ENCODE assay signal across 8 mouse cellular contexts in the genomic region with DNA sequence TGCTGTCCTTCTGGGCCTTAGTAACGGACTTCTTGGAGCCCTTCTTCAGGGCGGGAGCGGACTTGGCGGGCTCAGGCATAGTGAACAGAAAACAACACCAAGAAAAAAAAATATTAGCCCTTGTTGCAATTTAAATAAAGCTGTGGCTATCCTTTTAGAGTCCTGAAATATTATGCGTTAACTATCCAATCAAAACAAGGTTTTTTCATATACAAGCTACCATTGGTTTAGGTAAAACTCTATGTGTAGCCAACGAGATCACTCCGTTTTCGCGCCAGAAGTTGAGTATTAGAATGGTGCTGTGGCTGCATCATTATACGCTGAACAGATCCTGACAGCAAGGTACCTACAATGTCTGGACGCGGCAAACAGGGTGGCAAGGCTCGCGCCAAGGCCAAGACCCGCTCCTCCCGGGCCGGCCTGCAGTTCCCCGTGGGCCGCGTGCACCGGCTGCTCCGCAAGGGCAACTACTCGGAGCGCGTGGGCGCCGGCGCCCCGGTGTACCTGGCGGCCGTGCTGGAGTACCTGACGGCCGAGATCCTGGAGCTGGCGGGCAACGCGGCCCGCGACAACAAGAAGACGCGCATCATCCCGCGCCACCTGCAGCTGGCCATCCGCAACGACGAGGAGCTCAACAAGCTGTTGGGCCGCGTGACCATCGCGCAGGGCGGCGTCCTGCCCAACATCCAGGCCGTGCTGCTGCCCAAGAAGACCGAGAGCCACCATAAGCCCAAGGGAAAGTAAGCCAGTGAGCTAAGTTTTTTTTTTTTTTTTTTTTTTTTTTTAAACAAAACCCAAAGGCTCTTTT. TPM values are rescaled to one million over a fixed set of nuclear protein-coding genes. Genes with fewer than 3 reads are reported as not detected.
A peak's percentile ranks its signal among the peaks of the same experiment; 100 is the strongest.
DNase-seq lines count a peak whose midpoint lies in the region; ATAC-seq and TF ChIP-seq lines count a peak whose summit lies in the region.
"Not testable (repeated sequence)": the region's sequence is repeated elsewhere in the genome, so short reads cannot be mapped to it uniquely, and the experiment has no call there.

A gene (plus strand): TSS at position 347 of the 808 bp plus-strand sequence.

- H3K4me2 ChIP-seq in hindbrain, embryonic 12.5 days (replicated peaks), result peak within 1 kb of the TSS; percentile 76
- peak within 1 kb of the TSS; percentile 66 for H3K4me2 ChIP-seq in lung, embryonic 15.5 days
- peak within 1 kb of the TSS; percentile 87 for H3K4me2 ChIP-seq in neural tube, embryonic 15.5 days

- peak within 1 kb of the TSS; percentile 51 for H3K4me3 ChIP-seq in hindbrain, embryonic 12.5 days
- H3K4me3 ChIP-seq in lung, embryonic 15.5 days, result peak within 1 kb of the TSS; percentile 48
- H3K4me3 ChIP-seq in neural tube, embryonic 15.5 days (replicated peaks), result peak within 1 kb of the TSS; percentile 56
- peak within 1 kb of the TSS; percentile 54 for H3K4me3 ChIP-seq in thymus, adult 2 months (ENCODE audit: control insufficient read depth, insufficient read depth, low read length)

- TF ChIP-seq CTCF in thymus, adult 2 months (IDR thresholded peaks at IDR 0.05; ENCODE audit: borderline replicate concordance, control insufficient read depth, extremely low read depth, insufficient read depth, low read length, poor library complexity), result not testable (repeated sequence)

- not testable (repeated sequence) for TF ChIP-seq POLR2A in thymus, adult 2 months (IDR thresholded peaks at IDR 0.05; ENCODE audit: control insufficient read depth, extremely low read depth, insufficient read depth, low read length, poor library complexity)

- H3K36me3 ChIP-seq in hindbrain, embryonic 12.5 days; lung, embryonic 15.5 days; neural tube, embryonic 15.5 days; thymus, adult 2 months (ENCODE audit: control insufficient read depth, insufficient read depth, low read length): not testable (repeated sequence)

- peak within 1 kb of the TSS; percentile 97 for H3K27ac ChIP-seq in hindbrain, embryonic 12.5 days
- peak within 1 kb of the TSS; percentile 98 for H3K27ac ChIP-seq in lung, embryonic 15.5 days
- H3K27ac ChIP-seq in neural tube, embryonic 15.5 days (replicated peaks), result peak within 1 kb of the TSS; percentile 77
- H3K27ac ChIP-seq in thymus, adult 2 months (ENCODE audit: control insufficient read depth, insufficient read depth, low read length), result peak within 1 kb of the TSS; percentile 92

- peak within 1 kb of the TSS; percentile 36 for H3K9ac ChIP-seq in hindbrain, embryonic 12.5 days
- peak within 1 kb of the TSS; percentile 61 for H3K9ac ChIP-seq in lung, embryonic 15.5 days
- H3K9ac ChIP-seq in neural tube, embryonic 15.5 days (replicated peaks), result peak within 1 kb of the TSS; percentile 40

- under 1% methylated on average over 30 of the region's 53 CpGs for WGBS in hindbrain, embryonic 12.5 days
- WGBS in lung, embryonic 15.5 days, result under 1% methylated on average over 28 of the region's 53 CpGs
- under 1% methylated on average over 25 of the region's 53 CpGs for WGBS in neural tube, embryonic 15.5 days
- WGBS in thymus, adult 2 months, result under 1% methylated on average over 29 of the region's 53 CpGs

- H3K27me3 ChIP-seq in hindbrain, embryonic 12.5 days; lung, embryonic 15.5 days; neural tube, embryonic 15.5 days (replicated peaks); thymus, adult 2 months (ENCODE audit: control insufficient read depth, insufficient read depth, low read length): not testable (repeated sequence)

- H3K4me1 ChIP-seq in hindbrain, embryonic 12.5 days, result peaks cover 32% of the 10 kb centered on the region
- peaks cover 36% of the 10 kb centered on the region for H3K4me1 ChIP-seq in lung, embryonic 15.5 days
- peaks cover 31% of the 10 kb centered on the region for H3K4me1 ChIP-seq in neural tube, embryonic 15.5 days
- H3K4me1 ChIP-seq in thymus, adult 2 months (replicated peaks; ENCODE audit: control insufficient read depth, insufficient read depth, low read length), result not testable (repeated sequence)

- peak; percentile 38 for ATAC-seq in hindbrain, embryonic 12.5 days (ENCODE audit: low FRiP score)
- ATAC-seq in lung, embryonic 15.5 days (ENCODE audit: borderline replicate concordance, extremely low read depth, low FRiP score, low TSS enrichment), result peak; percentile 53; the same call in 1 of the 2 replicates
- peak; percentile 25; the same call in 1 of the 2 replicates for ATAC-seq in neural tube, embryonic 15.5 days (ENCODE audit: low FRiP score)

- not testable (repeated sequence) for H3K9me3 ChIP-seq in hindbrain, embryonic 12.5 days (replicated peaks); lung, embryonic 15.5 days; neural tube, embryonic 15.5 days (replicated peaks)

- peak; percentile 84 for DNase-seq in Muller cell, postnatal 12 days (ENCODE audit: inconsistent ontology term)
- peak; percentile 84 for DNase-seq in cerebellum, adult 9-11 months
- peak; percentile 73 to 87 for DNase-seq in frontal cortex, adult 2 months (ENCODE audit: extremely low spot score in 1 of 2, low spot score in 1 of 2)
- DNase-seq in layer of hippocampus, adult 9-11 months, result peak; percentile 84
- DNase-seq in thymus, adult 2 months, result peak; percentile 64

RNA-seq across cellular contexts. Expression of the gene that starts here (rescaled TPM):
- polyA plus RNA-seq in frontal cortex, adult 2 months (2012; rRNA removed), result 3.9 and 9.2 TPM in 2 replicates
- polyA plus RNA-seq in hindbrain, embryonic 12.5 days (2016; fragmentation: Nextera tagmentation; extraction: Ambion mirVana), result 5.2 TPM in 1 of 2 replicates, not detected in the other
- 6.2 and 8.4 TPM in 2 replicates for polyA plus RNA-seq in lung, embryonic 15.5 days (2015; fragmentation: Nextera tagmentation; extraction: Ambion mirVana)
- polyA plus RNA-seq in neural tube, embryonic 15.5 days (2015; fragmentation: Nextera tagmentation; extraction: Ambion mirVana), result 0.77 TPM in 1 of 2 replicates, not detected in the other
- polyA plus RNA-seq in thymus, adult 2 months (2012; rRNA removed), result 4,070 and 5,945 TPM in 2 replicates

Comparison
In these comparisons a context has a peak if more than half of its experiments do, and no peak if none do; other contexts are left out.
1. Peak in every context shown above with its lines: DNase-seq, ATAC-seq, H3K4me3 ChIP-seq and H3K27ac ChIP-seq.
2. RNA of the gene that starts here (polyA plus RNA-seq): 4,070 to 5,945 TPM in thymus, adult 2 months; 6.2 to 8.4 TPM in lung, embryonic 15.5 days, 5.2 TPM in hindbrain, embryonic 12.5 days, 3.9 to 9.2 TPM in frontal cortex, adult 2 months and 0.77 TPM in neural tube, embryonic 15.5 days; every median in the first group is over 100 times any median in the second.
3. Peak in ATAC-seq, H3K4me3 ChIP-seq, H3K27ac ChIP-seq, H3K9ac ChIP-seq and H3K4me2 ChIP-seq in neural tube, embryonic 15.5 days; RNA of the gene not detected or under 1 TPM.